Mouse (Mus musculus) neural tube, embryonic 10.5 days (tissue): ENCODE results near the gene Pfkl.
"Not testable (repeated sequence)": the region's sequence is repeated elsewhere in the genome, so short reads cannot be mapped to it uniquely, and the experiment has no call there.

Source experiments
- DNase-seq: peaks from one replicate; pipeline ENCODE4 v3.0.0-alpha.2; 2017; ENCODE audit warnings: low spot score; ENCODE audit errors: extremely low spot score

Gene Pfkl

GRCm38 (mm10) chr10:78009945-78010293, at the start of gene Pfkl:
Pfkl (minus strand) TSS chr10:78010083.
- no peak for DNase-seq

GRCm38 (mm10) chr10:78057056-78057455, 47.2 kb upstream of the Pfkl start:
- DNase-seq = no peak

GRCm38 (mm10) chr10:78054633-78055565, 45.0 kb upstream of the Pfkl start:
- DNase-seq = no peak

GRCm38 (mm10) chr10:78049519-78050035, 39.7 kb upstream of the Pfkl start:
- no peak for DNase-seq

- no peak for DNase-seq
These were observed 38.3 kb upstream of the Pfkl start for GRCm38 (mm10) chr10:78048061-78048730.

- no peak for DNase-seq
These were observed 36.5 kb upstream of the Pfkl start for GRCm38 (mm10) chr10:78046388-78046787.

GRCm38 (mm10) chr10:78044531-78044930, 34.6 kb upstream of the Pfkl start:
- no peak for DNase-seq

- peak; percentile 68 for DNase-seq
These were observed 33.5 kb upstream of the Pfkl start, which contains the start of gene Aire for GRCm38 (mm10) chr10:78043406-78043836. Aire (minus strand) TSS chr10:78043610.

GRCm38 (mm10) chr10:78042697-78043405, 33.0 kb upstream of the Pfkl start:
- peak; percentile 21 for DNase-seq

GRCm38 (mm10) chr10:78042096-78042495, 32.2 kb upstream of the Pfkl start:
- no peak for DNase-seq

- no peak for DNase-seq
These were observed 31.8 kb upstream of the Pfkl start, which contains the start of gene Dnmt3l for GRCm38 (mm10) chr10:78041647-78042046. Dnmt3l (plus strand) TSS chr10:78041947.

- no peak for DNase-seq
These were observed 27.3 kb upstream of the Pfkl start for GRCm38 (mm10) chr10:78037139-78037538.

- DNase-seq = no peak
These were observed 22.1 kb upstream of the Pfkl start for GRCm38 (mm10) chr10:78031987-78032386.

GRCm38 (mm10) chr10:78029080-78029479, 19.2 kb upstream of the Pfkl start:
- DNase-seq = no peak

GRCm38 (mm10) chr10:78028129-78028528, 18.2 kb upstream of the Pfkl start:
- DNase-seq = peak; percentile 77

GRCm38 (mm10) chr10:78025453-78025852, 15.6 kb upstream of the Pfkl start:
- not testable (repeated sequence) for DNase-seq

GRCm38 (mm10) chr10:78019984-78020383, 10.1 kb upstream of the Pfkl start:
- DNase-seq = not testable (repeated sequence)

GRCm38 (mm10) chr10:78019291-78019690, 9.4 kb upstream of the Pfkl start:
- DNase-seq = no peak

- DNase-seq = peak; percentile 84
These were observed 8.9 kb upstream of the Pfkl start for GRCm38 (mm10) chr10:78018797-78019203.

GRCm38 (mm10) chr10:78016366-78016765, 6.5 kb upstream of the Pfkl start:
- no peak for DNase-seq

- no peak for DNase-seq
These were observed 5.6 kb upstream of the Pfkl start for GRCm38 (mm10) chr10:78015489-78015888.
